Mouse (Mus musculus) frontal cortex, postnatal 25 days (tissue): ENCODE data around the gene Mad1l1.

Source experiments
- DNase-seq, 2 experiments: peaks; one replicate each; pipeline ENCODE4 v3.0.0; 2022; ENCODE audit warnings: low spot score in 2 of 2

Gene Mad1l1

GRCm38 (mm10) chr5:140134021-140134420, 187.3 kb downstream of the Mad1l1 start:
- DNase-seq, result no peak

GRCm38 (mm10) chr5:140128414-140128981, 192.9 kb downstream of the Mad1l1 start:
- no peak for DNase-seq

GRCm38 (mm10) chr5:140127981-140128380, 193.4 kb downstream of the Mad1l1 start:
- no peak for DNase-seq

GRCm38 (mm10) chr5:140124626-140125025, 196.7 kb downstream of the Mad1l1 start:
- no peak for DNase-seq

- DNase-seq, result no peak
Measured at GRCm38 (mm10) chr5:140123640-140124366, 197.5 kb downstream of the Mad1l1 start.

- no peak for DNase-seq
Measured at GRCm38 (mm10) chr5:140123194-140123593, 198.2 kb downstream of the Mad1l1 start.

GRCm38 (mm10) chr5:140121966-140122365, 199.4 kb downstream of the Mad1l1 start:
- DNase-seq, result no peak

GRCm38 (mm10) chr5:140118921-140119320, 202.4 kb downstream of the Mad1l1 start:
- no peak for DNase-seq

- no peak for DNase-seq
Measured at GRCm38 (mm10) chr5:140117968-140118367, 203.4 kb downstream of the Mad1l1 start.

- no peak for DNase-seq
Measured at GRCm38 (mm10) chr5:140115434-140116271, 205.7 kb downstream of the Mad1l1 start.

- no peak for DNase-seq
Measured at GRCm38 (mm10) chr5:140114512-140115060, 206.8 kb downstream of the Mad1l1 start.

GRCm38 (mm10) chr5:140113281-140113680, 208.1 kb downstream of the Mad1l1 start:
- no peak for DNase-seq

GRCm38 (mm10) chr5:140110024-140110423, 211.3 kb downstream of the Mad1l1 start:
- no peak for DNase-seq

- no peak for DNase-seq
Measured at GRCm38 (mm10) chr5:140107907-140108306, 213.4 kb downstream of the Mad1l1 start.

GRCm38 (mm10) chr5:140106051-140106450, 215.3 kb downstream of the Mad1l1 start:
- no peak for DNase-seq

GRCm38 (mm10) chr5:140104891-140105290, 216.5 kb downstream of the Mad1l1 start:
- DNase-seq, result no peak

- DNase-seq, result no peak
Measured at GRCm38 (mm10) chr5:140102731-140103130, 218.6 kb downstream of the Mad1l1 start.

- DNase-seq, result peak; percentile 11 to 22
Measured at GRCm38 (mm10) chr5:140101409-140102009, 219.8 kb downstream of the Mad1l1 start.

GRCm38 (mm10) chr5:140098711-140099110, 222.6 kb downstream of the Mad1l1 start:
- DNase-seq, result no peak

GRCm38 (mm10) chr5:140095203-140095602, 226.1 kb downstream of the Mad1l1 start:
- DNase-seq, result peak in 1 of 2 experiments; percentile 46

- no peak for DNase-seq
Measured at GRCm38 (mm10) chr5:140093489-140093888, 227.9 kb downstream of the Mad1l1 start.

GRCm38 (mm10) chr5:140091601-140092000, 229.8 kb downstream of the Mad1l1 start:
- DNase-seq, result peak; percentile 29 to 48
